Mouse (Mus musculus) MEL (cell line): ENCODE measurements around the gene Ppp1r1a.

Experiments used
- CTCF ChIP-seq, 3 experiments: IDR thresholded peaks in 2 of 3; conservative IDR thresholded peaks in 1 of 3; 2 replicates each; pipeline ENCODE4 v1.5.1; 2011 to 2012; ENCODE audit warnings: low read length in 3 of 3, low read depth in 2 of 3, mild to moderate bottlenecking in 2 of 3, improper control_type of control experiment in 1 of 3, inconsistent platforms in 1 of 3, mixed read lengths in 1 of 3, moderate library complexity in 1 of 3; ENCODE audit not compliant: control insufficient read depth in 1 of 3, insufficient read depth in 1 of 3, poor library complexity in 1 of 3, severe bottlenecking in 1 of 3
- ELF1 ChIP-seq: IDR thresholded peaks from 2 replicates; pipeline ENCODE4 v1.6.1; 2014; ENCODE audit warnings: low read depth, mild to moderate bottlenecking, inconsistent platforms, low read length, improper control_type of control experiment, moderate library complexity
- EP300 ChIP-seq, 2 experiments: IDR thresholded peaks; 2 replicates each; pipeline ENCODE4 v1.6.1; 2011; ENCODE audit warnings: improper control_type of control experiment in 2 of 2, low read length in 2 of 2, low read depth in 1 of 2, mild to moderate bottlenecking in 1 of 2
- KAT2A ChIP-seq: conservative IDR thresholded peaks from 2 replicates; pipeline ENCODE4 v1.6.1; 2012; ENCODE audit warnings: low read depth, low read length, improper control_type of control experiment, inconsistent platforms
- POLR2A ChIP-seq, 2 experiments: IDR thresholded peaks; 2 replicates each; pipeline ENCODE4 v1.6.1; 2011 to 2012; ENCODE audit warnings: low read length in 2 of 2, mild to moderate bottlenecking in 2 of 2, control low read depth in 1 of 2, improper control_type of control experiment in 1 of 2, low read depth in 1 of 2, moderate library complexity in 1 of 2; ENCODE audit not compliant: control insufficient read depth in 1 of 2, insufficient read depth in 1 of 2, poor library complexity in 1 of 2

DNA sequence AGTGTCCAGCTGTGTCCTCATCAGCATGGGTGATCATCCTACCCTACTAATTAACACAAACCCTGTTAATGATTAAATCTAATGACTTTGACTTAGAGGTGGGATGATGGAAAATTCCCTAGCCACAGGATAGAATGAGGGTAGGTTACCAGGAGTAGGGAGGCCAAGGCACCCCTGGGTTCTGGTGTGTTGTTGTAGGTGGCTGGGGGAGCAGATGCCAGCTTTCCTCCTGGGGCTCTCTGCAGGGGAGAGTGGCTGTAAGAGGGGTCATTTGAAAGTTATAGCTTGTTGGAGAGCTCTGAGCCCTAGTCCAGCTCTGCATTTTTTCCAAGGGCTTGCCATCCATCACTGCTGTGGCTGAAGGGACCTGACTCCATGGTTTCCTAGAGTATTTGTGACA is 4.7 kb upstream of the Ppp1r1a start:
- TF ChIP-seq POLR2A (IDR thresholded peaks at IDR 0.05; ENCODE audit: control insufficient read depth in 1 of 2, insufficient read depth in 1 of 2, low read depth in 1 of 2, low read length in 2 of 2, poor library complexity in 1 of 2) (no peak), KAT2A (no peak), CTCF (IDR thresholded peaks at IDR 0.05 in 2 of 3, conservative IDR thresholded peaks at IDR 0.05 in 1 of 3; ENCODE audit: control insufficient read depth in 1 of 3, insufficient read depth in 1 of 3, low read depth in 2 of 3, low read length in 3 of 3, poor library complexity in 1 of 3, severe bottlenecking in 1 of 3) (no peak), ELF1 (no peak), EP300 (IDR thresholded peaks at IDR 0.05; ENCODE audit: low read depth in 1 of 2, low read length in 2 of 2) (no peak)
